Mouse (Mus musculus): ENCODE data around the gene Sec22b. TPM values are rescaled to one million over a fixed set of nuclear protein-coding genes. Genes with fewer than 3 reads are reported as not detected.

Sec22b gene
- polyA plus RNA-seq, 1 experiment from 2014 or later: 40.0 TPM

GRCm38 (mm10) chr3:97894695-97895094 lies 6.3 kb upstream of the Sec22b start:
- H3K4me3 ChIP-seq (ENCODE audit: low read depth, low read length): no peak overlapping the region
- no peak overlapping the region for H3K27ac ChIP-seq (ENCODE audit: low read depth)
- no peaks in the 10 kb centered on the region for H3K36me3 ChIP-seq (replicated peaks; ENCODE audit: insufficient read depth, low read length)
- H3K4me2 ChIP-seq (ENCODE audit: low read depth, low read length): no peak overlapping the region
- peak; percentile 78 for TF ChIP-seq CTCF (IDR thresholded peaks at IDR 0.05; ENCODE audit: low read depth)
- TF ChIP-seq EP300 (IDR thresholded peaks at IDR 0.05; ENCODE audit: low read depth): no peak
- 49% methylated on average over 6 of the region's 6 CpGs for WGBS (ENCODE audit: insufficient replicate concordance)
- ATAC-seq (0 out of 2 replicates have a peak, but pooled peaks have one; percentile 25), DNase-seq (peak; percentile 62)
- no peaks in the 10 kb centered on the region for H3K4me1 ChIP-seq (ENCODE audit: insufficient read depth)
- no peak overlapping the region for H3K9ac ChIP-seq (replicated peaks)
- 0 out of 2 replicates have a peak, but pooled peaks cover 3% of the 10 kb centered on the region for H3K27me3 ChIP-seq (ENCODE audit: insufficient read depth, low read length)
- H3K9me3 ChIP-seq (ENCODE audit: low read length): no peaks in the 10 kb centered on the region

GRCm38 (mm10) chr3:97898381-97898780 lies 2.6 kb upstream of the Sec22b start:
- no peaks in the 10 kb centered on the region for H3K9me3 ChIP-seq (ENCODE audit: low read length)
- WGBS (ENCODE audit: insufficient replicate concordance): 67% methylated on average over 3 of the region's 3 CpGs
- ATAC-seq: no peak

DNA sequence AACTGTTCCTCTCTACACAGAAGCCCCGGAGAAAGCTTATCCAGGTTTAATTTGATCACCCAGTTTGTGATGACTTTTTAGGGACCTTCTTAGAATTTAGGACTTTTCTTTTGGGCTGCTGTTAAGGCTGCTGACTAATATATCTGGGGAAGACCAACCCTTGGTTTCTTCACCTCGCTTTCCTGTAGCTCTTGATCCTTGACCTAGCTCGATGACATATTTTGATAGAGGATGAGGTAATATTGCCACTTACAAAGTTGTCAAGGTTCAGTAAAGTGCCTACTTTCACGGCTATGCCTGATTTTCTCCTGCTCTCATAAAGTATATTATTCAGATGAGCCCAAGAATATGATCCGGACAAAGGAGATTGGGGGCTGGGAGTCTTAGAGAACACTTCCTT lies 596 bp downstream of the Sec22b start:
- H3K27ac ChIP-seq (ENCODE audit: low read depth): peak overlapping the region; percentile 75
- no peaks in the 10 kb centered on the region for H3K36me3 ChIP-seq (replicated peaks; ENCODE audit: insufficient read depth, low read length)
- H3K9me3 ChIP-seq (ENCODE audit: low read length): no peaks in the 10 kb centered on the region
- WGBS (ENCODE audit: insufficient replicate concordance): 11% methylated on average over 5 of the region's 5 CpGs
- peak overlapping the region; percentile 99 for H3K4me3 ChIP-seq (ENCODE audit: low read depth, low read length)
- H3K4me1 ChIP-seq (ENCODE audit: insufficient read depth): peaks cover 16% of the 10 kb centered on the region
- DNase-seq: no peak
- H3K9ac ChIP-seq (replicated peaks): peak overlapping the region; percentile 98
- TF ChIP-seq CTCF (IDR thresholded peaks at IDR 0.05; ENCODE audit: low read depth) (no peak), EP300 (IDR thresholded peaks at IDR 0.05; ENCODE audit: low read depth) (no peak)
- H3K4me2 ChIP-seq (ENCODE audit: low read depth, low read length): peak overlapping the region; percentile 90
- H3K27me3 ChIP-seq (ENCODE audit: insufficient read depth, low read length): no peaks in the 10 kb centered on the region
- peak; percentile 44; the same call in 1 of the 2 replicates for ATAC-seq

More at GRCm38 (mm10) chr3:97898381-97898780, 2.6 kb upstream of the Sec22b start:
- H3K4me2 ChIP-seq (ENCODE audit: low read depth, low read length): no peak overlapping the region
- H3K36me3 ChIP-seq (replicated peaks; ENCODE audit: insufficient read depth, low read length): no peaks in the 10 kb centered on the region
- peaks cover 11% of the 10 kb centered on the region for H3K4me1 ChIP-seq (ENCODE audit: insufficient read depth)
- no peak overlapping the region for H3K27ac ChIP-seq (ENCODE audit: low read depth)
- TF ChIP-seq CTCF (IDR thresholded peaks at IDR 0.05; ENCODE audit: low read depth) (no peak), EP300 (IDR thresholded peaks at IDR 0.05; ENCODE audit: low read depth) (no peak)
- no peak overlapping the region for H3K4me3 ChIP-seq (ENCODE audit: low read depth, low read length)
- H3K9ac ChIP-seq (replicated peaks): no peak overlapping the region
- H3K27me3 ChIP-seq (ENCODE audit: insufficient read depth, low read length): no peaks in the 10 kb centered on the region
- no peak for DNase-seq

GRCm38 (mm10) chr3:97909737-97910136 lies 8.7 kb downstream of the Sec22b start:
- no peaks in the 10 kb centered on the region for H3K27me3 ChIP-seq (ENCODE audit: insufficient read depth, low read length)
- DNase-seq (no peak), ATAC-seq (no peak)
- no peak overlapping the region for H3K9ac ChIP-seq (replicated peaks)
- H3K4me3 ChIP-seq (ENCODE audit: low read depth, low read length): no peak overlapping the region
- H3K36me3 ChIP-seq (replicated peaks; ENCODE audit: insufficient read depth, low read length): peaks cover 30% of the 10 kb centered on the region
- no peak overlapping the region for H3K4me2 ChIP-seq (ENCODE audit: low read depth, low read length)
- TF ChIP-seq EP300 (IDR thresholded peaks at IDR 0.05; ENCODE audit: low read depth) (no peak), CTCF (IDR thresholded peaks at IDR 0.05; ENCODE audit: low read depth) (no peak)
- no peaks in the 10 kb centered on the region for H3K4me1 ChIP-seq (ENCODE audit: insufficient read depth)
- WGBS (ENCODE audit: insufficient replicate concordance): 79% methylated on average over 2 of the region's 2 CpGs
- H3K27ac ChIP-seq (ENCODE audit: low read depth): no peak overlapping the region
- H3K9me3 ChIP-seq (ENCODE audit: low read length): no peaks in the 10 kb centered on the region

GRCm38 (mm10) chr3:97911093-97911492 lies 10.1 kb downstream of the Sec22b start:
- Histone ChIP-seq H3K9ac (replicated peaks) (no peak overlapping the region), H3K27me3 (ENCODE audit: insufficient read depth, low read length) (no peaks in the 10 kb centered on the region), H3K4me3 (ENCODE audit: low read depth, low read length) (no peak overlapping the region), H3K27ac (ENCODE audit: low read depth) (no peak overlapping the region), H3K36me3 (replicated peaks; ENCODE audit: insufficient read depth, low read length) (peaks cover 41% of the 10 kb centered on the region), H3K9me3 (ENCODE audit: low read length) (no peaks in the 10 kb centered on the region), H3K4me1 (ENCODE audit: insufficient read depth) (no peaks in the 10 kb centered on the region), H3K4me2 (ENCODE audit: low read depth, low read length) (no peak overlapping the region)
- TF ChIP-seq EP300 (IDR thresholded peaks at IDR 0.05; ENCODE audit: low read depth) (no peak), CTCF (IDR thresholded peaks at IDR 0.05; ENCODE audit: low read depth) (no peak)
- no peak for ATAC-seq
- no peak for DNase-seq
- 83% methylated on average over 7 of the region's 7 CpGs for WGBS (ENCODE audit: insufficient replicate concordance)

DNA sequence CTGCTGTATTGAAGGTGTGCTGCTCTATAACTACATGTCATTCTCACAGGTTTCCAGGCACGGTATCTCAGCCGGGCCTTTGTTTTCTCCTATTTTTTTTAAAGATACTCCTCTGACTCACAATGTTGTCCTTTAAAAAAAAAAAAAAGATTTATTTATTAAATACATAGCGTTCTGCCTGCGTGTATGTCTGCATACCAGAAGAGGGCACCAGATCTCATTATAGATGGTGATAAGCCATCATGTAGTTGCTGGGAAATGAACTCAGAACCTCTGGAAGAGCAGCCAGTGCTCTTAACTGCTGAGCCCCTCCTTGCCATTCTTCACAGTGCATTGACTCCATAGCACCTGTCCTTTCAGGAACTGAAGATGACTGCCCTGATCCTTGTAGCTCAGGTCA lies 14.1 kb downstream of the Sec22b start:
- TF ChIP-seq CTCF (IDR thresholded peaks at IDR 0.05; ENCODE audit: low read depth) (peak; percentile 56), EP300 (IDR thresholded peaks at IDR 0.05; ENCODE audit: low read depth) (no peak)
- H3K4me3 ChIP-seq (ENCODE audit: low read depth, low read length): no peak overlapping the region
- H3K27ac ChIP-seq (ENCODE audit: low read depth): no peak overlapping the region
- peaks cover 55% of the 10 kb centered on the region for H3K36me3 ChIP-seq (replicated peaks; ENCODE audit: insufficient read depth, low read length)
- H3K4me1 ChIP-seq (ENCODE audit: insufficient read depth): peaks cover 7% of the 10 kb centered on the region
- H3K9ac ChIP-seq (replicated peaks): no peak overlapping the region
- no peaks in the 10 kb centered on the region for H3K9me3 ChIP-seq (ENCODE audit: low read length)
- H3K4me2 ChIP-seq (ENCODE audit: low read depth, low read length): no peak overlapping the region
- ATAC-seq (no peak), DNase-seq (no peak)
- no peaks in the 10 kb centered on the region for H3K27me3 ChIP-seq (ENCODE audit: insufficient read depth, low read length)
- WGBS (ENCODE audit: insufficient replicate concordance): 70% methylated on average over 4 of the region's 4 CpGs
